Mouse (Mus musculus) kidney, postnatal 0 days (tissue): Measurements from ENCODE around the gene Dclk3. TPM values are rescaled to one million over a fixed set of nuclear protein-coding genes. Genes with fewer than 3 reads are reported as not detected.
A peak's percentile ranks its signal among the peaks of the same experiment; 100 is the strongest.

Experiments used
- ATAC-seq: fragments of 200-750 bp; cut with Nextera tagmentation; replicated peaks from 2 replicates; pipeline ENCODE4 v1.8.0; 2017; ENCODE audit warnings: low read depth, moderate number of reproducible peaks, moderate TSS enrichment, moderate library complexity; ENCODE audit not compliant: low FRiP score
- DNase-seq: peaks from one replicate; pipeline ENCODE4 v3.0.0-alpha.2; 2016; ENCODE audit warnings: low spot score
- H3K27ac ChIP-seq: fragments of 300-500 bp; sonication (generic); 2 replicates; pipeline ENCODE4 v1.5.1; 2014; ENCODE audit warnings: mild to moderate bottlenecking
- H3K27me3 ChIP-seq: fragments of 300-500 bp; sonication (generic); 2 replicates; pipeline ENCODE4 v1.6.1; 2014; ENCODE audit warnings: low read length, mixed read lengths; ENCODE audit not compliant: insufficient read depth
- H3K36me3 ChIP-seq: fragments of 300-500 bp; sonication (generic); 2 replicates; pipeline ENCODE4 v1.6.1; 2014; ENCODE audit warnings: low read length, mixed read lengths; ENCODE audit not compliant: insufficient read depth
- H3K4me1 ChIP-seq: fragments of 300-500 bp; sonication (generic); replicated peaks from 2 replicates; pipeline ENCODE4 v1.6.1; 2014; ENCODE audit warnings: antibody characterized with exemption, low read length, mixed read lengths; ENCODE audit not compliant: insufficient read depth
- H3K4me2 ChIP-seq: fragments of 300-500 bp; sonication (generic); 2 replicates; pipeline ENCODE4 v1.6.1; 2014; ENCODE audit warnings: mild to moderate bottlenecking, low read length, moderate library complexity, mixed read lengths
- H3K4me3 ChIP-seq: fragments of 300-500 bp; sonication (generic); replicated peaks from 2 replicates; pipeline ENCODE4 v1.5.1; 2014; ENCODE audit warnings: low read depth, low read length
- H3K9ac ChIP-seq: fragments of 300-500 bp; sonication (generic); 2 replicates; pipeline ENCODE4 v1.6.1; 2014; ENCODE audit warnings: low read depth, low read length
- H3K9me3 ChIP-seq: fragments of 300-500 bp; sonication (generic); replicated peaks from 2 replicates; pipeline ENCODE4 v1.6.1; 2016; ENCODE audit warnings: low read length, inconsistent platforms, mixed read lengths
- CTCF ChIP-seq: IDR thresholded peaks from 2 replicates; pipeline ENCODE4 v1.5.1; 2016; ENCODE audit warnings: antibody characterized with exemption, low read depth, mild to moderate bottlenecking, moderate library complexity
- WGBS: fragments of 180-500 bp; shearing (Covaris S2); extraction: QIAGEN DNeasy Blood & Tissue Kit; methylation state at CpG from one replicate; pipeline ENCODE4 v1.1.7; 2014; 5-methylcytosine and 5-hydroxymethylcytosine counted together
- polyA plus RNA-seq: library from polyadenylated mRNA; unstranded; fragments of >200 nt; fragmentation: Nextera tagmentation; extraction: Ambion mirVana; gene quantifications from 2 replicates; pipeline ENCODE4 v1.2.1, GENCODE M21; 2015

Gene Dclk3
- polyA plus RNA-seq, 1 experiment from 2014 or later = 8.6 TPM

DNA sequence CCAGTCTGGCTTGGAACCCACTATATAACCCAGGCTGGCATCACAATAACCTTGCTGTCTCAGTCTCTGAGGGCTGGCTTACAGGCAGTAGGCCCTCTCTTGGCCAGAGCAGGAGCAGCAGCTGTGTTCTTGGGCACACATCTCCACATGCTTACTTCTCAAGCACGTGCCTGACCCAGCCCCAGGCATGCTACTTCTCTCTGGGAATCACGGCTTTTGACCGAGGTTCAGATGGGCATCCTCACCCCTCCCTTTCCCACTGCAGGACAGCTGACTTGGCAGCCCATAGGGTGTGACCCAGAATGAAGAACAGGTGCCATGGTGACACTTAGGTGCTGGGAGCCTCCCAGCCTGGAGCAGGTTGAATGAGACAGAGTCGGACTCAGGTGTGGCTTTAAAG, 52.4 kb downstream of the Dclk3 start:
- H3K4me1 ChIP-seq = no peaks in the 10 kb centered on the region
- WGBS = 39% methylated on average over 4 of the region's 4 CpGs

DNA sequence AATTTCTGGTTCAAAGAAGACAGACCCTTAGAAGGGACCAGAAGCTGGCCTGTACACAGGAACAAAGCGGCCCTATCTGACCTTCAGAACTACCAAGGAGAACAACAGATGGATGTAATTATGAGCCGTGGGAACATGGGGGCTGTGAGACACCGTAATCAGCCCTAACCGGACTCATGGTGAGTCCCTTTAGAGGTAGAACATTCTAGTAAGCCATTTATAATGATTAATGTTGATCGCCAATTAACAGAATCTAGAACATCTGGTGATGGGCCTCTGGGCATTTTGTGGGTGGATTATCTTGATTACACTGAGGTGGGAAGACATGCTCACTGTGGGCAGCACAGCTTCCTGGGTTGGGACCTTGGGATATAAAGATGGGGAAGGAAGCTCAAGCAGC, 54.6 kb downstream of the Dclk3 start:
- 66% methylated on average over 5 of the region's 5 CpGs for WGBS

More for the DNA sequence above, 52.4 kb downstream of the Dclk3 start:
- H3K4me3 ChIP-seq = no peak overlapping the region
- DNase-seq = no peak
- H3K9ac ChIP-seq = no peak overlapping the region
- no peaks in the 10 kb centered on the region for H3K9me3 ChIP-seq
- no peak for TF ChIP-seq CTCF
- H3K4me2 ChIP-seq = no peak overlapping the region
- H3K27me3 ChIP-seq = no peaks in the 10 kb centered on the region
- ATAC-seq = peak; percentile 68; the same call in 1 of the 2 replicates
- H3K36me3 ChIP-seq = no peaks in the 10 kb centered on the region
- H3K27ac ChIP-seq = no peak overlapping the region

DNA sequence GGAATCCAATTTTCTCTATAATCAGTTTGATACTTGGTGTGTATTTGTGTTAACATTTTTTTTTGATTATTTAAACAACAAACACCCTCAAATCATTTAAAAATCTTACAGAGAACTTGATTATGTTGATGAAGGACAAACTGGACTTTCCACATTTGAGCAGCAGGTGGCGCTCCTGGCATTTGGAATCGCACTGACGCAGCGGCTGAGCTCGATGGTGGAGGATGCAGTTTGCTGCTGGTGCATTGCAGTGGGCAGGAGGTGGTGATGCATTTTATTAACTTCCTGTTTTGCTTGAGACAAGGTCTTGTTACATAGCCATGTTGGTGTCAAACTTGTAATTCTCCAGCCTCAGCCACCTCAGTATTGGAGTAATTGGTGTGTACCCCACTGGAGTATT, 56.7 kb downstream of the Dclk3 start:
- no peaks in the 10 kb centered on the region for H3K36me3 ChIP-seq
- H3K4me2 ChIP-seq = no peak overlapping the region
- H3K4me1 ChIP-seq = no peaks in the 10 kb centered on the region
- no peaks in the 10 kb centered on the region for H3K27me3 ChIP-seq
- no peak overlapping the region for H3K4me3 ChIP-seq
- ATAC-seq (peak; percentile 36; the same call in 1 of the 2 replicates), DNase-seq (peak; percentile 83)
- TF ChIP-seq CTCF = peak; percentile 97
- WGBS = under 1% methylated on average over 5 of the region's 5 CpGs
- no peak overlapping the region for H3K9ac ChIP-seq
- no peak overlapping the region for H3K27ac ChIP-seq
- no peaks in the 10 kb centered on the region for H3K9me3 ChIP-seq

More for the DNA sequence above, 54.6 kb downstream of the Dclk3 start:
- no peak for DNase-seq
- H3K27ac ChIP-seq = no peak overlapping the region
- H3K4me1 ChIP-seq = no peaks in the 10 kb centered on the region
- TF ChIP-seq CTCF = no peak
- H3K36me3 ChIP-seq = no peaks in the 10 kb centered on the region
- H3K4me2 ChIP-seq = no peak overlapping the region
- H3K9me3 ChIP-seq = no peaks in the 10 kb centered on the region
- H3K9ac ChIP-seq = no peak overlapping the region
- H3K4me3 ChIP-seq = no peak overlapping the region
- H3K27me3 ChIP-seq = no peaks in the 10 kb centered on the region
- ATAC-seq = no peak

DNA sequence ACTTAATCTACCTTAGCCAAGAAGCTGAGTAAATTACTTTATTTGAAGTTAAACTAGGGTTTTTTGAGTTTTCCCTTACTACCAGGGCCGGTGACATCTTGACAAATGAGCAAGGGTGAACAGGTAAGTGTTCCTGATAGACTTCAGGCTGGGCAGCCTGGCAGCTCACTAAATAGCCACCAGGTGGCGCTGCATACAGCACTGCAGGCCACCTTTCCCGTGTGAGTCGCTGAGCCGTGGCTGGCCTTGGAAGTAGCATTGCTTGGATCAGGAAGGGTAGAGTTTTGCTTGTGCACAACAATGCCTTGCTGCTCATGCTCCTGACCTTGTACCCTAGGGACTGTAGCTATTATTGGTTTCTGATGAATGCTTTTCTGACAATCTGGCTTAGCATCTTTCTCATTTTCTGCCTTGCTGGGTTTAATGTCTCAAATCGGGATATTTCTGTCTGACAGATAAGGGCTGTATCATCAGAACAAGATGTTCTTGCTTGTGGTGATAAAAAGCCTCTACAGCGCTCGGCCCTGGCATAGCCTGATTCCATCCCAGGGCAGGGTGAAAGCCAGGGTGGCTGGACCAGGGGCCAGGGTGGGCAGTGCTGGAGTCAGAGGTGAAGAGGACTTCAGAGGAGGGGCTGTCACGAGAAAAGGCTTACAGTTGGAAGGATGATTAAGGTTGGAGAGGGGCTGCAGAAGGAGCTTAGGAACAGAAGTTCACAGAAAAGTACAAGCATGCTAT, 58.4 kb downstream of the Dclk3 start:
- H3K36me3 ChIP-seq = no peaks in the 10 kb centered on the region
- 28% methylated on average over 9 of the region's 9 CpGs for WGBS
- H3K4me1 ChIP-seq = no peaks in the 10 kb centered on the region
- no peaks in the 10 kb centered on the region for H3K9me3 ChIP-seq
- no peak overlapping the region for H3K4me3 ChIP-seq
- DNase-seq (peak; percentile 80), ATAC-seq (no peak; the same call in 1 of the 2 replicates)
- H3K27ac ChIP-seq = 0 out of 2 replicates have a peak overlapping the region, but pooled peaks have one; percentile 15
- no peak overlapping the region for H3K4me2 ChIP-seq
- no peak overlapping the region for H3K9ac ChIP-seq
- TF ChIP-seq CTCF = peak; percentile 99
- H3K27me3 ChIP-seq = no peaks in the 10 kb centered on the region

DNA sequence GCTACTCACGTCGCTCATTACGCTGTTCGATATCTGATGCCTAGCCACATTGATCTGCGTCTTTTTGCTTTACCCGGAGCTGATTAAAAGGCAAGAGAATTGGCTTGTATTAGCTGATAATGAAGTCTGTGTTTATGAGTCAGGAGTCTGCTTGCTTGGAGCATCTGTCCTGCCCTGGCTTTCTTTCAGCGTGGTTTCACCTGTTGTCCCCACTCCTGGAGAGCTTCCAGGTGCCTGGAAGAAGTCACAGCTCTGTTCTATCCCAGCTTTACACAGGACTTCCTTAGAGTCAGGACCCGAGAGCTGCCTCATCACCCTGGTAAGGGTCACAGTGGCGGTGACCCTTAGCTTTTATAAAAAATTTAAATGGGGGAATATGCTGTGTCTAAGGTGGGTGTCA, 61.3 kb downstream of the Dclk3 start:
- no peak for TF ChIP-seq CTCF
- no peak overlapping the region for H3K4me2 ChIP-seq
- 84% methylated on average over 9 of the region's 9 CpGs for WGBS
- no peaks in the 10 kb centered on the region for H3K36me3 ChIP-seq
- no peaks in the 10 kb centered on the region for H3K4me1 ChIP-seq
- DNase-seq (no peak), ATAC-seq (no peak)
- H3K9ac ChIP-seq = no peak overlapping the region
- H3K27ac ChIP-seq = no peak overlapping the region
- H3K9me3 ChIP-seq = no peaks in the 10 kb centered on the region
- H3K27me3 ChIP-seq = no peaks in the 10 kb centered on the region
- H3K4me3 ChIP-seq = no peak overlapping the region

DNA sequence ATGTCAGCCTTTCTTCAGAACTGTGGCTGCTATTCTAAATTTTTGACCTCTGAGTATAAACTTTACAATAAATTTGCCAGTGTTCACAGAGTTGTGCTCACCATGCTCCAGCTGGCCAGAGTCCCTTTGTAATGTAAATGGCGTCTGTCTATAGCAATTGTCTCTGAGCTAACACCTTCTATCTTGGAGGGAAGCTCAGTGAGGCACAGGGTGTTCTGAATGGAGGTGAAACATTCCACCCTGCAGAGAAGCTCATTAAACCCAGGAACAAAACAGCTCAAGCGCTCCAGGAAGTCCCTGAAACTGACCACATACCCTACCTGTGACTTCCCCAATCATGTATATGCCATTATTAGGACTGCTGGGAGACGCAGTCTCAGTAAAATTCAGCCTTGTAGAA, 67.2 kb downstream of the Dclk3 start:
- no peaks in the 10 kb centered on the region for H3K27me3 ChIP-seq
- 58% methylated on average over 3 of the region's 3 CpGs for WGBS
- H3K36me3 ChIP-seq = no peaks in the 10 kb centered on the region
- H3K9me3 ChIP-seq = 0 out of 2 replicates have a peak, but pooled peaks cover 3% of the 10 kb centered on the region
- H3K4me1 ChIP-seq = no peaks in the 10 kb centered on the region
- H3K4me2 ChIP-seq = no peak overlapping the region
- no peak overlapping the region for H3K4me3 ChIP-seq
- H3K27ac ChIP-seq = no peak overlapping the region
- TF ChIP-seq CTCF = no peak
- no peak for DNase-seq
- ATAC-seq = no peak
- H3K9ac ChIP-seq = no peak overlapping the region
